Mouse (Mus musculus) hindbrain, embryonic 15.5 days (tissue): ENCODE data around the gene Las1l. TPM values are rescaled to one million over a fixed set of nuclear protein-coding genes. Genes with fewer than 3 reads are reported as not detected.
"Not testable (repeated sequence)": the region's sequence is repeated elsewhere in the genome, so short reads cannot be mapped to it uniquely, and the experiment has no call there.

Source experiments
- ATAC-seq: fragments of 200-750 bp; cut with Nextera tagmentation; 2 replicates; pipeline ENCODE4 v1.8.0; 2017; ENCODE audit warnings: low read depth, moderate number of reproducible peaks, moderate TSS enrichment; ENCODE audit not compliant: low FRiP score
- H3K27ac ChIP-seq: fragments of 300-500 bp; sonication (generic); replicated peaks from 2 replicates; pipeline ENCODE4 v1.5.1; 2015; ENCODE audit warnings: mild to moderate bottlenecking, inconsistent platforms
- H3K27me3 ChIP-seq: fragments of 300-500 bp; sonication (generic); 2 replicates; pipeline ENCODE4 v1.6.1; 2015; ENCODE audit warnings: control low read depth, inconsistent platforms
- H3K36me3 ChIP-seq: fragments of 300-500 bp; sonication (generic); 2 replicates; pipeline ENCODE4 v1.6.1; 2015; ENCODE audit warnings: control low read depth, inconsistent platforms
- H3K4me1 ChIP-seq: fragments of 300-500 bp; sonication (generic); replicated peaks from 2 replicates; pipeline ENCODE4 v1.6.1; 2015; ENCODE audit warnings: control low read depth, inconsistent platforms
- H3K4me2 ChIP-seq: fragments of 300-500 bp; sonication (generic); 2 replicates; pipeline ENCODE4 v1.6.1; 2015; ENCODE audit warnings: moderate library complexity, mild to moderate bottlenecking, inconsistent platforms
- H3K4me3 ChIP-seq: fragments of 300-500 bp; sonication (generic); 2 replicates; pipeline ENCODE4 v1.5.1; 2015; ENCODE audit warnings: mild to moderate bottlenecking, inconsistent platforms
- H3K9ac ChIP-seq: fragments of 300-500 bp; sonication (generic); 2 replicates; pipeline ENCODE4 v1.6.1; 2015; ENCODE audit warnings: inconsistent platforms
- H3K9me3 ChIP-seq: fragments of 300-500 bp; sonication (generic); 2 replicates; pipeline ENCODE4 v1.6.1; 2016; ENCODE audit warnings: control low read depth, inconsistent platforms
- WGBS: fragments of 180-500 bp; shearing (Covaris S2); methylation state at CpG from one replicate; pipeline ENCODE4 v1.1.7; 2015; 5-methylcytosine and 5-hydroxymethylcytosine counted together
- polyA plus RNA-seq: library from polyadenylated mRNA; unstranded; fragments of >200 nt; fragmentation: Nextera tagmentation; extraction: Ambion mirVana; gene quantifications from 2 replicates; pipeline ENCODE4 v1.2.1, GENCODE M21; 2015

Las1l gene
- 109 and 110 TPM in 2 replicates for polyA plus RNA-seq

- H3K27me3 ChIP-seq, result no peaks in the 10 kb centered on the region
- 24% methylated on average over 42 of the region's 42 CpGs for WGBS
- H3K27ac ChIP-seq, result peak within 1 kb of the TSS; percentile 56
- no peaks in the 10 kb centered on the region for H3K36me3 ChIP-seq
- peak within 1 kb of the TSS; percentile 67 for H3K4me2 ChIP-seq
- H3K4me1 ChIP-seq, result peaks cover 7% of the 10 kb centered on the region
- no peaks in the 10 kb centered on the region for H3K9me3 ChIP-seq
- peak within 1 kb of the TSS; percentile 56 for H3K9ac ChIP-seq
- H3K4me3 ChIP-seq, result peak within 1 kb of the TSS; percentile 59
- ATAC-seq, result peak; percentile 100
Measured at GRCm38 (mm10) chrX:95956497-95957293, at the start of gene Las1l. Gene Las1l (minus strand): TSS chrX:95956962.

GRCm38 (mm10) chrX:96006395-96006794 lies 49.6 kb upstream of the Las1l start:
- Histone ChIP-seq H3K4me3 (no peak overlapping the region), H3K9me3 (no peaks in the 10 kb centered on the region), H3K9ac (no peak overlapping the region), H3K4me2 (no peak overlapping the region), H3K36me3 (no peaks in the 10 kb centered on the region), H3K27me3 (no peaks in the 10 kb centered on the region), H3K4me1 (no peaks in the 10 kb centered on the region), H3K27ac (no peak overlapping the region)
- 75% methylated on average over 6 of the region's 6 CpGs for WGBS
- no peak for ATAC-seq

- ATAC-seq, result no peak
- H3K27me3 ChIP-seq, result no peaks in the 10 kb centered on the region
- H3K4me2 ChIP-seq, result no peak overlapping the region
- WGBS, result 74% methylated on average over 6 of the region's 6 CpGs
- H3K4me3 ChIP-seq, result no peak overlapping the region
- no peaks in the 10 kb centered on the region for H3K4me1 ChIP-seq
- H3K36me3 ChIP-seq, result no peaks in the 10 kb centered on the region
- H3K27ac ChIP-seq, result no peak overlapping the region
- no peaks in the 10 kb centered on the region for H3K9me3 ChIP-seq
- no peak overlapping the region for H3K9ac ChIP-seq
Measured at GRCm38 (mm10) chrX:95999601-96000000, 42.8 kb upstream of the Las1l start.

GRCm38 (mm10) chrX:95993206-95993605 lies 36.4 kb upstream of the Las1l start:
- no peak overlapping the region for H3K9ac ChIP-seq
- no peaks in the 10 kb centered on the region for H3K27me3 ChIP-seq
- no peaks in the 10 kb centered on the region for H3K36me3 ChIP-seq
- no peak overlapping the region for H3K4me3 ChIP-seq
- H3K4me1 ChIP-seq, result no peaks in the 10 kb centered on the region
- ATAC-seq, result no peak
- no peak overlapping the region for H3K27ac ChIP-seq
- H3K4me2 ChIP-seq, result no peak overlapping the region
- H3K9me3 ChIP-seq, result no peaks in the 10 kb centered on the region
- WGBS, result 77% methylated on average over 3 of the region's 3 CpGs

GRCm38 (mm10) chrX:95969936-95970335 lies 13.2 kb upstream of the Las1l start:
- no peaks in the 10 kb centered on the region for H3K9me3 ChIP-seq
- 67% methylated on average over 9 of the region's 9 CpGs for WGBS
- H3K27ac ChIP-seq, result no peak overlapping the region
- no peaks in the 10 kb centered on the region for H3K36me3 ChIP-seq
- no peak for ATAC-seq
- no peaks in the 10 kb centered on the region for H3K4me1 ChIP-seq
- H3K9ac ChIP-seq, result no peak overlapping the region
- no peak overlapping the region for H3K4me2 ChIP-seq
- H3K27me3 ChIP-seq, result no peaks in the 10 kb centered on the region
- H3K4me3 ChIP-seq, result no peak overlapping the region

GRCm38 (mm10) chrX:95969116-95969515 lies 12.4 kb upstream of the Las1l start:
- no peak overlapping the region for H3K27ac ChIP-seq

GRCm38 (mm10) chrX:95968594-95968965 lies 11.8 kb upstream of the Las1l start:
- no peaks in the 10 kb centered on the region for H3K9me3 ChIP-seq
- peak overlapping the region; percentile 40 for H3K4me3 ChIP-seq
- H3K27ac ChIP-seq, result peak overlapping the region; percentile 83
- H3K9ac ChIP-seq, result peak overlapping the region; percentile 37
- ATAC-seq, result peak; percentile 94
- WGBS, result 16% methylated on average over 6 of the region's 6 CpGs
- no peaks in the 10 kb centered on the region for H3K27me3 ChIP-seq
- H3K4me1 ChIP-seq, result no peaks in the 10 kb centered on the region
- H3K36me3 ChIP-seq, result no peaks in the 10 kb centered on the region
- peak overlapping the region; percentile 59 for H3K4me2 ChIP-seq

More at GRCm38 (mm10) chrX:95969116-95969515, 12.4 kb upstream of the Las1l start:
- no peak overlapping the region for H3K4me3 ChIP-seq
- no peaks in the 10 kb centered on the region for H3K27me3 ChIP-seq
- no peaks in the 10 kb centered on the region for H3K9me3 ChIP-seq
- no peak; the same call in 1 of the 2 replicates for ATAC-seq
- H3K9ac ChIP-seq, result no peak overlapping the region
- no peaks in the 10 kb centered on the region for H3K4me1 ChIP-seq
- peak overlapping the region; percentile 59; the same call in 1 of the 2 replicates for H3K4me2 ChIP-seq
- H3K36me3 ChIP-seq, result no peaks in the 10 kb centered on the region
- 34% methylated on average over 6 of the region's 6 CpGs for WGBS

- H3K27me3 ChIP-seq, result no peaks in the 10 kb centered on the region
- H3K4me2 ChIP-seq, result peak overlapping the region; percentile 59
- peak overlapping the region; percentile 83 for H3K27ac ChIP-seq
- H3K4me1 ChIP-seq, result no peaks in the 10 kb centered on the region
- H3K4me3 ChIP-seq, result peak overlapping the region; percentile 40
- no peaks in the 10 kb centered on the region for H3K9me3 ChIP-seq
- no peaks in the 10 kb centered on the region for H3K36me3 ChIP-seq
- ATAC-seq, result peak; percentile 84
- WGBS, result 21% methylated on average over 28 of the region's 28 CpGs
- H3K9ac ChIP-seq, result peak overlapping the region; percentile 37
Measured at GRCm38 (mm10) chrX:95967847-95968593, 11.3 kb upstream of the Las1l start.

GRCm38 (mm10) chrX:95965036-95965435 lies 8.3 kb upstream of the Las1l start:
- no peaks in the 10 kb centered on the region for H3K36me3 ChIP-seq
- H3K4me3 ChIP-seq, result no peak overlapping the region
- H3K4me1 ChIP-seq, result no peaks in the 10 kb centered on the region
- no peak overlapping the region for H3K4me2 ChIP-seq
- H3K9ac ChIP-seq, result no peak overlapping the region
- no peak for ATAC-seq
- no peaks in the 10 kb centered on the region for H3K27me3 ChIP-seq
- WGBS, result 87% methylated on average over 6 of the region's 6 CpGs
- H3K27ac ChIP-seq, result no peak overlapping the region
- H3K9me3 ChIP-seq, result no peaks in the 10 kb centered on the region

GRCm38 (mm10) chrX:95963366-95963765 lies 6.6 kb upstream of the Las1l start:
- Histone ChIP-seq H3K4me3 (no peak overlapping the region), H3K36me3 (no peaks in the 10 kb centered on the region), H3K27me3 (no peaks in the 10 kb centered on the region), H3K9ac (no peak overlapping the region), H3K27ac (no peak overlapping the region), H3K4me1 (no peaks in the 10 kb centered on the region), H3K4me2 (no peak overlapping the region), H3K9me3 (no peaks in the 10 kb centered on the region)
- no peak for ATAC-seq
- WGBS, result 83% methylated on average over 2 of the region's 2 CpGs

GRCm38 (mm10) chrX:95957461-95957860 lies 699 bp upstream of the Las1l start:
- H3K4me1 ChIP-seq, H3K9me3 ChIP-seq, H3K36me3 ChIP-seq, H3K9ac ChIP-seq, H3K27me3 ChIP-seq: not testable (repeated sequence)
- 40% methylated on average over 11 of the region's 11 CpGs for WGBS
- Histone ChIP-seq H3K4me2 (peak overlapping the region; percentile 56), H3K27ac (peak overlapping the region; percentile 38), H3K4me3 (peak overlapping the region; percentile 59)
- ATAC-seq, result peak; percentile 16

- Histone ChIP-seq H3K9ac (no peak overlapping the region), H3K4me3 (no peak overlapping the region), H3K4me2 (no peak overlapping the region), H3K36me3 (0 out of 2 replicates have a peak, but pooled peaks cover 4% of the 10 kb centered on the region), H3K9me3 (no peaks in the 10 kb centered on the region), H3K4me1 (peaks cover 4% of the 10 kb centered on the region), H3K27ac (no peak overlapping the region), H3K27me3 (no peaks in the 10 kb centered on the region)
- 47% methylated on average over 3 of the region's 3 CpGs for WGBS
- ATAC-seq, result no peak
Measured at GRCm38 (mm10) chrX:95950776-95951175, 6.0 kb downstream of the Las1l start.
